Mouse (Mus musculus): ENCODE results near the gene 4933400A11Rik. TPM values are rescaled to one million over a fixed set of nuclear protein-coding genes. Genes with fewer than 3 reads are reported as not detected.

Gene 4933400A11Rik
- total and polyA plus RNA-seq, 3 experiments: not detected

GRCm38 (mm10) chrX:169811783-169812182 is 32.3 kb upstream of the 4933400A11Rik start:
- DNase-seq (ENCODE audit: extremely low read depth): no peak
- H3K9me3 ChIP-seq (replicated peaks; ENCODE audit: low read length): no peaks in the 10 kb centered on the region
- no peak overlapping the region for H3K9ac ChIP-seq (ENCODE audit: insufficient read depth, low read depth)
- H3K4me2 ChIP-seq (ENCODE audit: insufficient read depth, low read depth, poor library complexity, severe bottlenecking): no peak overlapping the region
- dilution Hi-C loops (cut with MboI; ENCODE audit: extremely low pct_ligation_motif_present, extremely low pct_unique_long_range_greater_than_20kb, low sequenced_read_pairs) (no loop called here), in situ Hi-C loops (cut with MboI; ENCODE audit: low pct_ligation_motif_present, low pct_unique_long_range_greater_than_20kb, low sequenced_read_pairs) (no loop called here)
- no peaks in the 10 kb centered on the region for H3K4me1 ChIP-seq (ENCODE audit: control insufficient read depth in 1 of 2, insufficient read depth in 2 of 2)
- no peaks in the 10 kb centered on the region for H3K79me2 ChIP-seq (replicated peaks; ENCODE audit: control insufficient read depth, extremely low read depth, insufficient read depth, poor library complexity, severe bottlenecking)
- TF ChIP-seq CHD2 (IDR thresholded peaks at IDR 0.05; ENCODE audit: low read length): no peak
- TF ChIP-seq MYC (IDR thresholded peaks at IDR 0.05; ENCODE audit: low read depth, low read length): no peak
- TF ChIP-seq SMC3 (IDR thresholded peaks at IDR 0.05; ENCODE audit: low read depth, low read length): no peak
- TF ChIP-seq ETS1 (conservative IDR thresholded peaks at IDR 0.05; ENCODE audit: low read depth, low read length): no peak
- no peak for TF ChIP-seq JUND (conservative IDR thresholded peaks at IDR 0.05; ENCODE audit: low read depth, low read length)
- no peak for TF ChIP-seq RAD21 (IDR thresholded peaks at IDR 0.05; ENCODE audit: low read depth, low read length)
- no peak for TF ChIP-seq PAX5 (IDR thresholded peaks at IDR 0.05; ENCODE audit: low read length)
- TF ChIP-seq HCFC1 (IDR thresholded peaks at IDR 0.05; ENCODE audit: low read depth, low read length): no peak
- no peak for TF ChIP-seq USF2 (conservative IDR thresholded peaks at IDR 0.05; ENCODE audit: low read depth, low read length)
- TF ChIP-seq MAZ (IDR thresholded peaks at IDR 0.05; ENCODE audit: low read depth, low read length): no peak
- TF ChIP-seq ZC3H11A (IDR thresholded peaks at IDR 0.05; ENCODE audit: low read depth, low read length): no peak
- no peak for TF ChIP-seq KAT2A (IDR thresholded peaks at IDR 0.05; ENCODE audit: insufficient replicate concordance, low read length)
- no peaks in the 10 kb centered on the region for H3K27me3 ChIP-seq (replicated peaks)
- no peaks in the 10 kb centered on the region for H3K36me3 ChIP-seq (replicated peaks in 1 of 2; ENCODE audit: control insufficient read depth in 1 of 2, insufficient read depth in 1 of 2, low read length in 1 of 2)
- H3K27ac ChIP-seq (ENCODE audit: insufficient read depth, low read depth): no peak overlapping the region
- H3K4me3 ChIP-seq (replicated peaks in 1 of 3; ENCODE audit: low read depth in 2 of 3, low read length in 2 of 3, poor library complexity in 1 of 3): no peak overlapping the region

DNA sequence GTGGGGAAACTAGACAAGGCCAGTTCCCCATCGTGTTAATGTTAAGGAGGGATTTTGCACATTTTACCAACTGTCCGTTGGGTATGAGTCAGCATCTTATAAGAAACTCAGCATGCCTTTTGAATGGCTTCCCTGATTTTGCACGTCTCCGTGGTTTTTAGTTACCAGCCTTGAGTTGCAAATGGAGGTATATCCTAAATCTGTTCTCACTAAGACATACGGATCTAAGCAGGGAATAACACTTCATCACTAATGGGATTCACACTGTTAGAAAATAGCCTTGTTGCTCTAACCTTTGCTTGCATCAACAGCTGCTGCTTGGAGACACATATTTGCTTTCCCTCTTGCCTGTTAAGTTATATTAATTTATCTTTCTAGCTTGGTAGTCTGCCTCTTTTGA is 31.9 kb upstream of the 4933400A11Rik start:
- H3K36me3 ChIP-seq (replicated peaks in 1 of 2; ENCODE audit: control insufficient read depth in 1 of 2, insufficient read depth in 1 of 2, low read length in 1 of 2): no peaks in the 10 kb centered on the region
- dilution Hi-C loops (cut with MboI; ENCODE audit: extremely low pct_ligation_motif_present, extremely low pct_unique_long_range_greater_than_20kb, low sequenced_read_pairs): no loop called here

More for the DNA sequence above, 31.9 kb upstream of the 4933400A11Rik start:
- H3K4me1 ChIP-seq (ENCODE audit: control insufficient read depth in 1 of 2, insufficient read depth in 2 of 2): no peaks in the 10 kb centered on the region
- H3K9me3 ChIP-seq (replicated peaks; ENCODE audit: low read length): no peaks in the 10 kb centered on the region
- no peak overlapping the region for H3K4me3 ChIP-seq (replicated peaks in 1 of 3; ENCODE audit: low read depth in 2 of 3, low read length in 2 of 3, poor library complexity in 1 of 3)
- no peaks in the 10 kb centered on the region for H3K79me2 ChIP-seq (replicated peaks; ENCODE audit: control insufficient read depth, extremely low read depth, insufficient read depth, poor library complexity, severe bottlenecking)
- in situ Hi-C loops (cut with MboI; ENCODE audit: low pct_ligation_motif_present, low pct_unique_long_range_greater_than_20kb, low sequenced_read_pairs): no loop called here
- no peak overlapping the region for H3K27ac ChIP-seq (ENCODE audit: insufficient read depth, low read depth)
- H3K9ac ChIP-seq (ENCODE audit: insufficient read depth, low read depth): no peak overlapping the region
- DNase-seq (ENCODE audit: extremely low read depth): no peak
- no peak overlapping the region; the same call in 1 of the 2 replicates for H3K4me2 ChIP-seq (ENCODE audit: insufficient read depth, low read depth, poor library complexity, severe bottlenecking)
- no peaks in the 10 kb centered on the region for H3K27me3 ChIP-seq (replicated peaks)
- TF ChIP-seq POLR2AphosphoS2 (IDR thresholded peaks at IDR 0.05; ENCODE audit: low read depth, low read length): no peak
- no peak for TF ChIP-seq IRF4 (IDR thresholded peaks at IDR 0.05; ENCODE audit: low read depth, low read length)
- no peak for TF ChIP-seq NRF1 (IDR thresholded peaks at IDR 0.05; ENCODE audit: low read depth, low read length)
- no peak for TF ChIP-seq MAZ (IDR thresholded peaks at IDR 0.05; ENCODE audit: low read depth, low read length)
- no peak for TF ChIP-seq JUN (IDR thresholded peaks at IDR 0.05; ENCODE audit: insufficient read depth, low read depth, low read length)
- TF ChIP-seq HCFC1 (IDR thresholded peaks at IDR 0.05; ENCODE audit: low read depth, low read length): no peak
- TF ChIP-seq RAD21 (IDR thresholded peaks at IDR 0.05; ENCODE audit: low read depth, low read length): no peak
- no peak for TF ChIP-seq SMC3 (IDR thresholded peaks at IDR 0.05; ENCODE audit: low read depth, low read length)
- TF ChIP-seq ELF1 (IDR thresholded peaks at IDR 0.05; ENCODE audit: low read depth, low read length): no peak
- TF ChIP-seq E2F4 (IDR thresholded peaks at IDR 0.05; ENCODE audit: insufficient replicate concordance, low read depth, low read length): no peak
- no peak for TF ChIP-seq USF1 (IDR thresholded peaks at IDR 0.05; ENCODE audit: low read depth, low read length)
- no peak for TF ChIP-seq TBP (conservative IDR thresholded peaks at IDR 0.05; ENCODE audit: low read depth, low read length)
- no peak for TF ChIP-seq MXI1 (IDR thresholded peaks at IDR 0.05; ENCODE audit: low read depth, low read length)
- no peak for TF ChIP-seq ZKSCAN1 (IDR thresholded peaks at IDR 0.05; ENCODE audit: borderline replicate concordance, low read depth, low read length)
